8 mouse cellular contexts compared by ENCODE assay signal in the genomic region with DNA sequence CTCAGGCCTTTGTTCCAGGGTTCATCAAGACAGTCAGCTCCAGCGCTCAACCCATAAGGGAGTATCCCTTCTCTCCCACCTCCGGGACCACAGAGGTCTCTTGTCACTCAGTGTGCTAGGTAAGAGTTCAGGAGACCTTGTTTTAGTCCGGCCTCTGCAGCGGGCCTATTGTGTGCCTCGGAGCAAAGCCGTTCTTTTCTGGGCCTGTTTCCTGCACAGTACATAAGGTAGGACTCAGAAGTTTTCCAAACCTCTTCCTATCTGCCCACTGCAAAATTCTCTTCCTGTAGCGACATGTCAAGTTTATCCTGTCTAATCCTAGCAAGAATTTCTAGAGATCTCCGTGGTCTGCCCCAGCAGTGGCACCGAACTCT. TPM values are rescaled to one million over a fixed set of nuclear protein-coding genes. Genes with fewer than 3 reads are reported as not detected.
DNase-seq lines count a peak whose midpoint lies in the region; ATAC-seq lines count a peak whose summit lies in the region.

No protein-coding gene starts in this region.

- peaks cover 8 to 22% of the 10 kb centered on the region in 2 experiments for H3K4me1 ChIP-seq in heart, embryonic 14.5 days (ENCODE audit: control insufficient read depth in 2 of 2, insufficient read depth in 2 of 2, low read length in 2 of 2)
- H3K4me1 ChIP-seq in liver, embryonic 16.5 days (ENCODE audit: control insufficient read depth, low read depth, low read length): peaks cover 27% of the 10 kb centered on the region

- WGBS in heart, embryonic 14.5 days: 17% methylated on average over 9 of the region's 9 CpGs
- 10% methylated on average over 9 of the region's 9 CpGs for WGBS in liver, embryonic 16.5 days (ENCODE audit: insufficient replicate concordance)

- peak overlapping the region; percentile 70 to 71 for H3K4me3 ChIP-seq in heart, embryonic 14.5 days (ENCODE audit: control insufficient read depth in 1 of 2, insufficient read depth in 1 of 2, low read depth in 1 of 2, low read length in 2 of 2)
- H3K4me3 ChIP-seq in liver, embryonic 16.5 days (ENCODE audit: low read depth, low read length): peak overlapping the region; percentile 89

- DNase-seq in adrenal gland, postnatal 14 days: peak; percentile 40
- no peak for DNase-seq in adrenal gland, postnatal 10 days
- peak; percentile 37 for DNase-seq in ovary, postnatal 36 days (ENCODE audit: low spot score)
- DNase-seq in ovary, postnatal 10 days (ENCODE audit: low spot score): no peak
- DNase-seq in frontal cortex, postnatal 36 days (ENCODE audit: low spot score in 2 of 2): no peak
- DNase-seq in Muller cell, postnatal 12 days (ENCODE audit: inconsistent ontology term): no peak

- H3K27me3 ChIP-seq in heart, embryonic 14.5 days (ENCODE audit: control insufficient read depth, insufficient read depth, low read length): no peaks in the 10 kb centered on the region
- no peaks in the 10 kb centered on the region for H3K27me3 ChIP-seq in liver, embryonic 16.5 days (ENCODE audit: control insufficient read depth, insufficient read depth, low read depth, low read length)

- peak overlapping the region; percentile 89 for H3K4me2 ChIP-seq in heart, embryonic 14.5 days (ENCODE audit: low read length)
- peak overlapping the region; percentile 93 for H3K4me2 ChIP-seq in liver, embryonic 16.5 days (ENCODE audit: low read depth, low read length)

- no peaks in the 10 kb centered on the region for H3K9me3 ChIP-seq in heart, embryonic 14.5 days (ENCODE audit: control insufficient read depth, low read length)
- no peaks in the 10 kb centered on the region for H3K9me3 ChIP-seq in liver, embryonic 16.5 days (replicated peaks; ENCODE audit: control insufficient read depth, low read length)

- H3K27ac ChIP-seq in heart, embryonic 14.5 days (replicated peaks in 1 of 2; ENCODE audit: control insufficient read depth in 1 of 2, insufficient read depth in 1 of 2, low read depth in 2 of 2, low read length in 2 of 2): peak overlapping the region; percentile 89
- peak overlapping the region; percentile 94 for H3K27ac ChIP-seq in liver, embryonic 16.5 days (ENCODE audit: low read length)

- H3K9ac ChIP-seq in heart, embryonic 14.5 days (ENCODE audit: low read length): peak overlapping the region; percentile 89
- H3K9ac ChIP-seq in liver, embryonic 16.5 days (ENCODE audit: low read depth, low read length): peak overlapping the region; percentile 74

- H3K36me3 ChIP-seq in heart, embryonic 14.5 days (ENCODE audit: control insufficient read depth, insufficient read depth, low read length): peaks cover 34% of the 10 kb centered on the region
- peaks cover 18% of the 10 kb centered on the region for H3K36me3 ChIP-seq in liver, embryonic 16.5 days (ENCODE audit: control insufficient read depth, insufficient read depth)

- peak; percentile 3; the same call in 1 of the 2 replicates for ATAC-seq in heart, embryonic 14.5 days (ENCODE audit: insufficient number of reproducible peaks, insufficient read depth, low FRiP score, low read depth)
- ATAC-seq in liver, embryonic 16.5 days (ENCODE audit: low read depth): peak; percentile 6

RNA-seq across cellular contexts. Expression of a gene that starts 0.5 kb away (rescaled TPM):
- total RNA-seq in adrenal gland, postnatal 14 days (2021): 27.8 and 29.1 TPM in 2 replicates
- total RNA-seq in adrenal gland, postnatal 10 days (2021): 10 to 100 TPM; 22.9 to 31.1 TPM
- 16.1 and 17.1 TPM in 2 replicates for polyA plus RNA-seq in heart, embryonic 14.5 days (2014; fragmentation: Nextera tagmentation; extraction: Ambion mirVana)
- polyA plus RNA-seq in liver, embryonic 16.5 days (2015; fragmentation: Nextera tagmentation; extraction: Ambion mirVana): 11.3 and 12.6 TPM in 2 replicates

RNA-seq across cellular contexts. Expression of a gene that starts 22.6 kb away (rescaled TPM):
- total RNA-seq in adrenal gland, postnatal 14 days (2021): 354 and 356 TPM in 2 replicates
- total RNA-seq in adrenal gland, postnatal 10 days (2021): 100 to 1,000 TPM; 278 to 298 TPM
- polyA plus RNA-seq in heart, embryonic 14.5 days (2014; fragmentation: Nextera tagmentation; extraction: Ambion mirVana): 350 and 369 TPM in 2 replicates
- polyA plus RNA-seq in liver, embryonic 16.5 days (2015; fragmentation: Nextera tagmentation; extraction: Ambion mirVana): 130 and 132 TPM in 2 replicates

RNA-seq across cellular contexts. Expression of a gene that starts 35.5 kb away (rescaled TPM):
- total RNA-seq in adrenal gland, postnatal 14 days (2021): 64.2 and 74.7 TPM in 2 replicates
- total RNA-seq in adrenal gland, postnatal 10 days (2021): 10 to 100 TPM; 64.2 to 67.9 TPM
- 87.9 and 89.9 TPM in 2 replicates for polyA plus RNA-seq in heart, embryonic 14.5 days (2014; fragmentation: Nextera tagmentation; extraction: Ambion mirVana)
- polyA plus RNA-seq in liver, embryonic 16.5 days (2015; fragmentation: Nextera tagmentation; extraction: Ambion mirVana): 69.5 and 79.3 TPM in 2 replicates

RNA-seq across cellular contexts. Expression of a gene that starts 51.7 kb away (rescaled TPM):
- total RNA-seq in adrenal gland, postnatal 14 days (2021): 39.0 and 39.9 TPM in 2 replicates
- total RNA-seq in adrenal gland, postnatal 10 days (2021): 10 to 100 TPM; 33.2 to 34.6 TPM
- polyA plus RNA-seq in heart, embryonic 14.5 days (2014; fragmentation: Nextera tagmentation; extraction: Ambion mirVana): 32.1 and 34.3 TPM in 2 replicates
- polyA plus RNA-seq in liver, embryonic 16.5 days (2015; fragmentation: Nextera tagmentation; extraction: Ambion mirVana): 16.6 and 17.7 TPM in 2 replicates

Comparison
In these comparisons a context has a peak if more than half of its experiments do, and no peak if none do; other contexts are left out.
1. DNase-seq: peak in adrenal gland, postnatal 14 days (single experiment) and ovary, postnatal 36 days (single experiment); none in adrenal gland, postnatal 10 days (single experiment), ovary, postnatal 10 days (single experiment), frontal cortex, postnatal 36 days (0 of 2) and Muller cell, postnatal 12 days (single experiment).